Mouse (Mus musculus): ENCODE data around the gene Harbi1. TPM values are rescaled to one million over a fixed set of nuclear protein-coding genes. Genes with fewer than 3 reads are reported as not detected.

Harbi1 gene
- polyA plus RNA-seq, 1 experiment from 2014 or later = 9.1 TPM

Other genes with a start within 250 kb of the Harbi1 start
- 32.8 and 39.3 TPM in 2 replicates for gene Ckap5, start 184.1 kb upstream of the Harbi1 start, polyA plus RNA-seq (2015; fragmentation: Nextera tagmentation; extraction: Ambion mirVana)
- 541 and 638 TPM in 2 replicates for gene F2, start 74.4 kb upstream of the Harbi1 start, polyA plus RNA-seq (2015; fragmentation: Nextera tagmentation; extraction: Ambion mirVana)
- 2.5 and 3.3 TPM in 2 replicates for gene Zfp408, start 61.1 kb upstream of the Harbi1 start, polyA plus RNA-seq (2015; fragmentation: Nextera tagmentation; extraction: Ambion mirVana)
- gene Arhgap1, start 61.0 kb upstream of the Harbi1 start, polyA plus RNA-seq (2015; fragmentation: Nextera tagmentation; extraction: Ambion mirVana) = 42.1 and 42.5 TPM in 2 replicates
- gene Atg13, start 276 bp upstream of the Harbi1 start, polyA plus RNA-seq (2015; fragmentation: Nextera tagmentation; extraction: Ambion mirVana) = 14.6 and 16.3 TPM in 2 replicates
- 5.5 and 6.1 TPM in 2 replicates for gene Ambra1, start 19.3 kb downstream of the Harbi1 start, polyA plus RNA-seq (2015; fragmentation: Nextera tagmentation; extraction: Ambion mirVana)
- 0.06 TPM in 1 of 2 replicates, not detected in the other for gene Chrm4, start 216.4 kb downstream of the Harbi1 start, polyA plus RNA-seq (2015; fragmentation: Nextera tagmentation; extraction: Ambion mirVana)
- 12.6 and 15.2 TPM in 2 replicates for gene Mdk, start 221.4 kb downstream of the Harbi1 start, polyA plus RNA-seq (2015; fragmentation: Nextera tagmentation; extraction: Ambion mirVana)
- gene Gm9821, start 234.9 kb downstream of the Harbi1 start, polyA plus RNA-seq (2015; fragmentation: Nextera tagmentation; extraction: Ambion mirVana) = 0.68 and 1.0 TPM in 2 replicates

Measured in liver, embryonic 16.5 days (tissue).